Mouse (Mus musculus): ENCODE measurements at regions not wholly inside any gene's neighbourhood (a gene's known extent, or its start where the extent isn't known, plus 50 kb on each side); places are given as distances from the start of the nearest gene placed in this dataset.
A peak's percentile ranks its signal among the peaks of the same experiment; 100 is the strongest.

DNA sequence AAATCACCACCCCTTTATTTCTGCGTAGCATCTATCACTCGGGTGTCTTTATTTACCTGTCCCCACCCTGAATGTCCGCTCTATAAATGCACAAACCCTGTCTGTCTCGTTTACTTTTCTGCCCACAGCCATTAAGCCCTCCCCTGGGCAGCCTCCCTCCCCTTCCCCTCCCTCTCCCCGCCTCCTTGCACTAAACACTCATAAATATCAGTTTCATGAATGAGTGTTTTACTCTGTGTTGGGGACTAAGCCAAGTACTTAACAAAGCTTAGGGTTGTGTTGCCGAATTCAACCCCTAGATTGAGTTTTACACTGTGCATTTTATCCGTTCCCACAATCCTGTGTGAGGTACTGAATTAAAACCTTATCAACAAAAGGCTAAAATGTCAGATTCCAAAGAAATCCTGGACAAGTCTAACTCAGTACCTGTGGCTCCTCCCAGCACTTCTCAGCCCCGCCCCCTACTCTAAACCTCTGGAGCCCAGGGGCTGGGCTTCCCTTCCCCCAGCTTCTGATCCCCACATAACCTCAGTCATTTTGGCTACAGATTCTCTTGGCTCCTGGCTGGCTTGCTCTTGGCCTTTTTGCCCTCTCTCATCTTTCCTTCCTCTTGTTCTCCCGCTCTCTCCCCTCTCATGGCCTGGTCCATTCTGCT, 52.0 kb upstream of the Clint1 start:
- 43% methylated on average over 9 of the region's 9 CpGs for WGBS (ENCODE audit: insufficient replicate concordance)
- Histone ChIP-seq H3K4me1 (replicated peaks) (peaks cover 67% of the 10 kb centered on the region), H3K4me2 (peak overlapping the region; percentile 25), H3K9me3 (replicated peaks) (no peaks in the 10 kb centered on the region), H3K9ac (no peak overlapping the region), H3K27me3 (no peaks in the 10 kb centered on the region), H3K36me3 (replicated peaks) (no peaks in the 10 kb centered on the region), H3K27ac (replicated peaks) (peak overlapping the region; percentile 51; the same call in 1 of the 2 replicates), H3K4me3 (replicated peaks) (no peak overlapping the region)
- no peak for ATAC-seq (ENCODE audit: insufficient read depth)

All from liver, embryonic 15.5 days (tissue).